Mouse (Mus musculus) hematopoietic multipotent progenitor cell, adult 10-12 weeks (in vitro differentiated cells): Measurements from ENCODE around the gene Gm20888. TPM values are rescaled to one million over a fixed set of nuclear protein-coding genes. Genes with fewer than 3 reads are reported as not detected.

Experiments
- polyA plus RNA-seq: library from polyadenylated mRNA; stranded (reverse); fragments of >175 nt; gene quantifications from 2 replicates; pipeline ENCODE4 v1.2.3, GENCODE M21; 2012; ENCODE audit warnings: low replicate concordance

The Gm20888 gene
- polyA plus RNA-seq, result not detected in 2 replicates

GRCm38 (mm10) chrY:70441582-70441981 is at the start of gene Gm20888:
Gene Gm20888 (plus strand): TSS chrY:70441882.

Other genes with a start within 250 kb of the Gm20888 start
- not detected in 2 replicates for gene Gm21118, start 168.2 kb upstream of the Gm20888 start, polyA plus RNA-seq
- not detected in 2 replicates for gene Gm29423, start 138.6 kb upstream of the Gm20888 start, polyA plus RNA-seq
- not detected in 2 replicates for gene Gm29644, start 138.5 kb upstream of the Gm20888 start, polyA plus RNA-seq